Mouse (Mus musculus): ENCODE measurements around the gene Cfap77. TPM values are rescaled to one million over a fixed set of nuclear protein-coding genes. Genes with fewer than 3 reads are reported as not detected.

Cfap77 gene
- polyA plus RNA-seq, 1 experiment from 2014 or later, result 0.64 TPM

- Histone ChIP-seq H3K27ac (replicated peaks) (peak overlapping the region; percentile 75), H3K9me3 (no peaks in the 10 kb centered on the region), H3K27me3 (peaks cover 84% of the 10 kb centered on the region)
Observed at GRCm38 (mm10) chr2:29041477-29041768, 13.4 kb downstream of the Cfap77 start.

GRCm38 (mm10) chr2:29040594-29041476 is 14.0 kb downstream of the Cfap77 start:
- Histone ChIP-seq H3K36me3 (no peaks in the 10 kb centered on the region), H3K9me3 (no peaks in the 10 kb centered on the region), H3K4me2 (replicated peaks) (peak overlapping the region; percentile 30), H3K4me3 (no peak overlapping the region), H3K9ac (replicated peaks) (no peak overlapping the region), H3K4me1 (peaks cover 31% of the 10 kb centered on the region), H3K27me3 (peaks cover 83% of the 10 kb centered on the region), H3K27ac (replicated peaks) (peak overlapping the region; percentile 75)
- 3% methylated on average over 18 of the region's 18 CpGs for WGBS
- peak; percentile 76 for ATAC-seq (ENCODE audit: low FRiP score, low read depth)

More at GRCm38 (mm10) chr2:29041477-29041768, 13.4 kb downstream of the Cfap77 start:
- H3K4me1 ChIP-seq, result peaks cover 37% of the 10 kb centered on the region
- no peak overlapping the region for H3K4me3 ChIP-seq
- peak overlapping the region; percentile 30 for H3K4me2 ChIP-seq (replicated peaks)
- ATAC-seq (ENCODE audit: low FRiP score, low read depth), result no peak
- no peaks in the 10 kb centered on the region for H3K36me3 ChIP-seq
- no peak overlapping the region for H3K9ac ChIP-seq (replicated peaks)
- 12% methylated on average over 8 of the region's 8 CpGs for WGBS

- H3K9me3 ChIP-seq, result no peaks in the 10 kb centered on the region
- H3K27ac ChIP-seq (replicated peaks), result peak overlapping the region; percentile 75; the same call in 1 of the 2 replicates
- ATAC-seq (ENCODE audit: low FRiP score, low read depth), result no peak
- no peaks in the 10 kb centered on the region for H3K36me3 ChIP-seq
- no peak overlapping the region for H3K4me3 ChIP-seq
- peaks cover 77% of the 10 kb centered on the region for H3K27me3 ChIP-seq
- WGBS, result 14% methylated on average over 5 of the region's 5 CpGs
- no peak overlapping the region for H3K9ac ChIP-seq (replicated peaks)
- no peak overlapping the region for H3K4me2 ChIP-seq (replicated peaks)
- H3K4me1 ChIP-seq, result peaks cover 29% of the 10 kb centered on the region
Observed at GRCm38 (mm10) chr2:29039741-29040140, 15.1 kb downstream of the Cfap77 start.

- Histone ChIP-seq H3K36me3 (no peaks in the 10 kb centered on the region), H3K27me3 (peaks cover 70% of the 10 kb centered on the region), H3K9me3 (no peaks in the 10 kb centered on the region), H3K27ac (replicated peaks) (no peak overlapping the region), H3K4me3 (no peak overlapping the region), H3K4me2 (replicated peaks) (no peak overlapping the region), H3K4me1 (peaks cover 34% of the 10 kb centered on the region), H3K9ac (replicated peaks) (no peak overlapping the region)
- no peak for ATAC-seq (ENCODE audit: low FRiP score, low read depth)
- WGBS, result 50% methylated on average over 8 of the region's 8 CpGs
Observed at GRCm38 (mm10) chr2:29035698-29036097, 19.2 kb downstream of the Cfap77 start.

GRCm38 (mm10) chr2:29034542-29035475 is 20.1 kb downstream of the Cfap77 start:
- H3K4me1 ChIP-seq, result peaks cover 34% of the 10 kb centered on the region
- 29% methylated on average over 20 of the region's 20 CpGs for WGBS
- no peak for ATAC-seq (ENCODE audit: low FRiP score, low read depth)

GRCm38 (mm10) chr2:29031951-29032350 is 22.9 kb downstream of the Cfap77 start:
- H3K27me3 ChIP-seq, result peaks cover 60% of the 10 kb centered on the region
- H3K9me3 ChIP-seq, result no peaks in the 10 kb centered on the region
- no peak overlapping the region for H3K9ac ChIP-seq (replicated peaks)
- H3K36me3 ChIP-seq, result no peaks in the 10 kb centered on the region
- 87% methylated on average over 4 of the region's 4 CpGs for WGBS
- peaks cover 32% of the 10 kb centered on the region for H3K4me1 ChIP-seq
- no peak for ATAC-seq (ENCODE audit: low FRiP score, low read depth)
- no peak overlapping the region for H3K27ac ChIP-seq (replicated peaks)
- H3K4me2 ChIP-seq (replicated peaks), result no peak overlapping the region
- H3K4me3 ChIP-seq, result no peak overlapping the region

More at GRCm38 (mm10) chr2:29034542-29035475, 20.1 kb downstream of the Cfap77 start:
- no peaks in the 10 kb centered on the region for H3K9me3 ChIP-seq
- H3K4me2 ChIP-seq (replicated peaks), result no peak overlapping the region
- peaks cover 79% of the 10 kb centered on the region for H3K27me3 ChIP-seq
- no peak overlapping the region for H3K9ac ChIP-seq (replicated peaks)
- no peak overlapping the region for H3K4me3 ChIP-seq
- peak overlapping the region; percentile 20; the same call in 1 of the 2 replicates for H3K27ac ChIP-seq (replicated peaks)
- H3K36me3 ChIP-seq, result no peaks in the 10 kb centered on the region

- no peak for ATAC-seq (ENCODE audit: low FRiP score, low read depth)
- H3K9me3 ChIP-seq, result no peaks in the 10 kb centered on the region
- 58% methylated on average over 20 of the region's 20 CpGs for WGBS
- peaks cover 32% of the 10 kb centered on the region for H3K4me1 ChIP-seq
- H3K4me2 ChIP-seq (replicated peaks), result no peak overlapping the region
- H3K27me3 ChIP-seq, result peaks cover 51% of the 10 kb centered on the region
- no peak overlapping the region for H3K9ac ChIP-seq (replicated peaks)
- no peak overlapping the region for H3K4me3 ChIP-seq
- no peaks in the 10 kb centered on the region for H3K36me3 ChIP-seq
- H3K27ac ChIP-seq (replicated peaks), result 0 out of 2 replicates have a peak overlapping the region, but pooled peaks have one; percentile 20
Observed at GRCm38 (mm10) chr2:29030048-29030734, 24.7 kb downstream of the Cfap77 start.

- Histone ChIP-seq H3K4me1 (peaks cover 6% of the 10 kb centered on the region), H3K9ac (replicated peaks) (no peak overlapping the region), H3K9me3 (no peaks in the 10 kb centered on the region), H3K4me3 (no peak overlapping the region), H3K27me3 (peaks cover 32% of the 10 kb centered on the region), H3K4me2 (replicated peaks) (no peak overlapping the region), H3K27ac (replicated peaks) (no peak overlapping the region), H3K36me3 (no peaks in the 10 kb centered on the region)
- WGBS, result 89% methylated on average over 5 of the region's 5 CpGs
- no peak for ATAC-seq (ENCODE audit: low FRiP score, low read depth)
Observed at GRCm38 (mm10) chr2:29025284-29025683, 29.6 kb downstream of the Cfap77 start.

- H3K36me3 ChIP-seq, result no peaks in the 10 kb centered on the region
- WGBS, result 95% methylated on average over 7 of the region's 7 CpGs
- H3K4me2 ChIP-seq (replicated peaks), result no peak overlapping the region
- H3K9ac ChIP-seq (replicated peaks), result no peak overlapping the region
- H3K27ac ChIP-seq (replicated peaks), result no peak overlapping the region
- peaks cover 33% of the 10 kb centered on the region; the same call in 1 of the 2 replicates for H3K27me3 ChIP-seq
- no peaks in the 10 kb centered on the region for H3K9me3 ChIP-seq
- no peak overlapping the region for H3K4me3 ChIP-seq
- H3K4me1 ChIP-seq, result no peaks in the 10 kb centered on the region
- no peak for ATAC-seq (ENCODE audit: low FRiP score, low read depth)
Observed at GRCm38 (mm10) chr2:29023001-29023400, 31.9 kb downstream of the Cfap77 start.

GRCm38 (mm10) chr2:29021025-29021424 is 33.8 kb downstream of the Cfap77 start:
- Histone ChIP-seq H3K27me3 (peaks cover 34% of the 10 kb centered on the region; the same call in 1 of the 2 replicates), H3K9ac (replicated peaks) (no peak overlapping the region), H3K9me3 (no peaks in the 10 kb centered on the region), H3K4me2 (replicated peaks) (no peak overlapping the region), H3K36me3 (no peaks in the 10 kb centered on the region), H3K4me1 (peaks cover 14% of the 10 kb centered on the region), H3K27ac (replicated peaks) (no peak overlapping the region), H3K4me3 (no peak overlapping the region)
- ATAC-seq (ENCODE audit: low FRiP score, low read depth), result no peak
- WGBS, result 73% methylated on average over 17 of the region's 17 CpGs

- H3K4me1 ChIP-seq, result peaks cover 16% of the 10 kb centered on the region
- no peaks in the 10 kb centered on the region for H3K36me3 ChIP-seq
- H3K27me3 ChIP-seq, result peaks cover 41% of the 10 kb centered on the region
- 54% methylated on average over 5 of the region's 5 CpGs for WGBS
- H3K9me3 ChIP-seq, result no peaks in the 10 kb centered on the region
- no peak for ATAC-seq (ENCODE audit: low FRiP score, low read depth)
- no peak overlapping the region for H3K27ac ChIP-seq (replicated peaks)
- no peak overlapping the region for H3K9ac ChIP-seq (replicated peaks)
- H3K4me2 ChIP-seq (replicated peaks), result no peak overlapping the region
- no peak overlapping the region for H3K4me3 ChIP-seq
Observed at GRCm38 (mm10) chr2:29018680-29019079, 36.2 kb downstream of the Cfap77 start.

Data from midbrain, embryonic 12.5 days (tissue).